Mouse (Mus musculus) embryonic facial prominence, embryonic 10.5 days (tissue): ENCODE measurements around the gene Armc10. TPM values are rescaled to one million over a fixed set of nuclear protein-coding genes. Genes with fewer than 3 reads are reported as not detected.

Experiments used
- DNase-seq: peaks from one replicate; pipeline ENCODE4 v3.0.0-alpha.2; 2017; ENCODE audit warnings: low spot score
- H3K27ac ChIP-seq: fragments of 300-500 bp; sonication (generic); replicated peaks from 2 replicates; pipeline ENCODE4 v1.5.1; 2016; ENCODE audit warnings: mild to moderate bottlenecking
- H3K27me3 ChIP-seq: fragments of 300-500 bp; sonication (generic); replicated peaks from 2 replicates; pipeline ENCODE4 v1.6.1; 2016; ENCODE audit warnings: low read depth, mild to moderate bottlenecking; ENCODE audit not compliant: poor library complexity, severe bottlenecking
- H3K36me3 ChIP-seq: fragments of 300-500 bp; sonication (generic); replicated peaks from 2 replicates; pipeline ENCODE4 v1.6.1; 2016; ENCODE audit warnings: mild to moderate bottlenecking, moderate library complexity
- H3K4me1 ChIP-seq: fragments of 300-500 bp; sonication (generic); 2 replicates; pipeline ENCODE4 v1.6.1; 2016
- H3K4me3 ChIP-seq: fragments of 300-500 bp; sonication (generic); 2 replicates; pipeline ENCODE4 v1.5.1; 2016; ENCODE audit warnings: mild to moderate bottlenecking, moderate library complexity
- H3K9me3 ChIP-seq: fragments of 300-500 bp; sonication (generic); 2 replicates; pipeline ENCODE4 v1.6.1; 2016; ENCODE audit warnings: mild to moderate bottlenecking
- WGBS: fragments of 180-500 bp; shearing (Covaris S2); methylation state at CpG from one replicate; pipeline ENCODE4 v1.1.7; 2016; 5-methylcytosine and 5-hydroxymethylcytosine counted together
- polyA plus RNA-seq: library from polyadenylated mRNA; unstranded; fragments of >200 nt; fragmentation: Nextera tagmentation; extraction: Ambion mirVana; gene quantifications from 2 replicates; pipeline ENCODE4 v1.2.1, GENCODE M21; 2016

The Armc10 gene
- polyA plus RNA-seq, 1 experiment from 2014 or later = 63.1 TPM

GRCm38 (mm10) chr5:21673742-21674141 lies 28.1 kb downstream of the Armc10 start:
- no peak overlapping the region for H3K4me3 ChIP-seq
- peaks cover 37% of the 10 kb centered on the region for H3K36me3 ChIP-seq
- WGBS = 84% methylated on average over 9 of the region's 9 CpGs
- no peak for DNase-seq
- H3K27me3 ChIP-seq = no peaks in the 10 kb centered on the region
- H3K27ac ChIP-seq = no peak overlapping the region
- no peaks in the 10 kb centered on the region for H3K9me3 ChIP-seq
- H3K4me1 ChIP-seq = peaks cover 6% of the 10 kb centered on the region

- Histone ChIP-seq H3K9me3 (no peaks in the 10 kb centered on the region), H3K27ac (no peak overlapping the region), H3K4me3 (no peak overlapping the region), H3K4me1 (peaks cover 6% of the 10 kb centered on the region), H3K36me3 (peaks cover 37% of the 10 kb centered on the region), H3K27me3 (no peaks in the 10 kb centered on the region)
- 87% methylated on average over 12 of the region's 12 CpGs for WGBS
- no peak for DNase-seq
These were observed 29.4 kb downstream of the Armc10 start for GRCm38 (mm10) chr5:21675019-21675418.

DNA sequence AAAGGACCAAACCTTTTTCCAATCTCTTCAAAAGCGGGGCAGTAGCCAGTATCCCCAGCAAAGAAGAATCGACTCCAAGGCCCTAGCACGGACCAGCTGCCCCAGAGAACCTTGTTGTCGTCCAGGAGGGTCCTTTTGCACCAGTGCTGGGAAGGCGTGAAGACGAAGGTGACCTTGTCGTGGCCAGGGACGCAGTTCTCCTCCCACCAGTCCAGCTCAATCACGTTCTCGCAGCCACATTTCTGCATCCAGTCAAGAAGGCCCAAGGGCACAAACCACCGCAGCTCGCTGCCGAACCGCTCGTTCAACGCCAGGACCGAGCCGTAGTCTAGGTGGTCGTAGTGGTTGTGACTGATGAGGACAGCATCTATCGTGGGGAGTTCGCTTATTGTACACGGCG lies 29.9 kb downstream of the Armc10 start:
- Histone ChIP-seq H3K36me3 (peaks cover 37% of the 10 kb centered on the region), H3K4me1 (peaks cover 6% of the 10 kb centered on the region), H3K9me3 (no peaks in the 10 kb centered on the region), H3K27me3 (no peaks in the 10 kb centered on the region), H3K4me3 (no peak overlapping the region), H3K27ac (no peak overlapping the region)
- WGBS = 94% methylated on average over 23 of the region's 23 CpGs
- DNase-seq = no peak

DNA sequence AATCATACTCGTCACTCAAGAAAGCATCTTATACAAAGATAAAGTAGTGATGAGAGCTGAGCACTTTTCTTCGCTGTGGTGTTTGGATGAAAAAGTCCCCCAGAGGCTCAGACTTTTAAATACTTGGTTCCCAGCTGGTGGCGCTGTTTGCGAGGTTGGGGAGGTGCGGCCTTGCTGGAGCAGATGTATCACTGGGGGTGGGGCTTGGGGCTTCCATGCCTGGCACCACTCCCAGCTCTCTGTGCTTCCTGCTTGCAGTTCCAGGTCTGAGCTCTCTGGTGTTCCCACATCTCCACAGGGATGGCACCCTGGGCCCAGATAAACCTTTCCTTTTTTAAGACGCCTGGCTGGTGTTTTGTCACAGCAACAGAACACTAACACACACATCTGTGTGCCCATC lies 32.3 kb downstream of the Armc10 start:
- Histone ChIP-seq H3K27me3 (no peaks in the 10 kb centered on the region), H3K9me3 (no peaks in the 10 kb centered on the region), H3K4me3 (no peak overlapping the region), H3K36me3 (peaks cover 36% of the 10 kb centered on the region), H3K4me1 (peaks cover 5% of the 10 kb centered on the region), H3K27ac (no peak overlapping the region)
- WGBS = 94% methylated on average over 6 of the region's 6 CpGs
- DNase-seq = no peak

GRCm38 (mm10) chr5:21678363-21678762 lies 32.8 kb downstream of the Armc10 start:
- H3K9me3 ChIP-seq = no peaks in the 10 kb centered on the region
- H3K27ac ChIP-seq = no peak overlapping the region
- no peaks in the 10 kb centered on the region for H3K27me3 ChIP-seq
- H3K36me3 ChIP-seq = peaks cover 39% of the 10 kb centered on the region
- WGBS = 94% methylated on average over 9 of the region's 9 CpGs
- no peak for DNase-seq
- H3K4me3 ChIP-seq = no peak overlapping the region
- H3K4me1 ChIP-seq = peaks cover under 1% of the 10 kb centered on the region

- H3K4me1 ChIP-seq = no peaks in the 10 kb centered on the region
- H3K9me3 ChIP-seq = no peaks in the 10 kb centered on the region
- 85% methylated on average over 4 of the region's 4 CpGs for WGBS
- DNase-seq = no peak
- H3K27ac ChIP-seq = no peak overlapping the region
- peaks cover 35% of the 10 kb centered on the region for H3K36me3 ChIP-seq
- no peak overlapping the region for H3K4me3 ChIP-seq
- H3K27me3 ChIP-seq = no peaks in the 10 kb centered on the region
These were observed 34.4 kb downstream of the Armc10 start for GRCm38 (mm10) chr5:21680029-21680428.

DNA sequence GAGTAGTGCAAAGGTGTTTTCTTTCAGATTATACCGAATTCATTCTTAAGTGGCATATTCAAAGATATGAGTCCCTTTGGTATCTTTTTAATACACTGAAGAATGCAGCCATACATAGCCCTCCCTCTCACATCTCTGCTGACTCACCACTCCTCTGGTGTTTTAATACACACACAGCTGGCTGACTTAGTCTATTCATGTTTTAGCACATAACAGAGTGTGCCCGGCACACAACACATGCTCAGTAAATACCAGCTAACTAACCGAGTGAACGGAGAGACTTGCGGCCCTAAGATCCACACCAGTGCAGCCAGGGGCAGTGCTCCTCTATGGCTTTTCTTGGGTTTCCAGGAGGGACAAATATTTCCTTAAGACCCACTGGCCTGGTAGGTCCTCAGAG lies 35.3 kb downstream of the Armc10 start:
- Histone ChIP-seq H3K9me3 (no peaks in the 10 kb centered on the region), H3K4me1 (no peaks in the 10 kb centered on the region), H3K27ac (no peak overlapping the region), H3K4me3 (no peak overlapping the region), H3K27me3 (no peaks in the 10 kb centered on the region), H3K36me3 (peaks cover 26% of the 10 kb centered on the region; the same call in 1 of the 2 replicates)
- DNase-seq = no peak
- 90% methylated on average over 5 of the region's 5 CpGs for WGBS

DNA sequence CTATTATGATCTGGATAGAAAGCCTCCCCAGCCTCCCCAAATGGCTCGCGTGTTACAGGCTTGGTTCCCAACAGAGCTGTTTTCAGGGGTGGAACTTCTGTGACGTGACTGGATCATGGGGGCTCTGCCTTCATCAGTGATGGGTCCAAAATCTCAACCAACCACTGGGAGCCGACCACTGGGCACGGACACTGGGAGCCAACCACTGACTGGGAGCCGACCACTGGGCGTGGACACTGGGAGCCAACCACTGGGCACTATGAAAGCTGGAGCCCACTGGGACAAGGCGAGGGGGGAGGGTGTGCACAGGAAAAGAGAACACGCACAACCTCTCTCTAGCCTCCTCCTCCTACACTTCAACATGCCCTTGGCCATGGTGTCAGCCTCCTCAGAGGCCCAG lies 38.2 kb downstream of the Armc10 start:
- H3K4me3 ChIP-seq = no peak overlapping the region
- H3K4me1 ChIP-seq = no peaks in the 10 kb centered on the region
- no peak overlapping the region for H3K27ac ChIP-seq
- WGBS = 92% methylated on average over 9 of the region's 9 CpGs
- no peak for DNase-seq
- peaks cover 14% of the 10 kb centered on the region; the same call in 1 of the 2 replicates for H3K36me3 ChIP-seq
- no peaks in the 10 kb centered on the region for H3K9me3 ChIP-seq
- no peaks in the 10 kb centered on the region for H3K27me3 ChIP-seq

GRCm38 (mm10) chr5:21685001-21685400 lies 39.4 kb downstream of the Armc10 start:
- WGBS = 73% methylated on average over 10 of the region's 10 CpGs
- Histone ChIP-seq H3K9me3 (no peaks in the 10 kb centered on the region), H3K4me3 (no peak overlapping the region), H3K36me3 (peaks cover 22% of the 10 kb centered on the region; the same call in 1 of the 2 replicates), H3K4me1 (no peaks in the 10 kb centered on the region), H3K27ac (no peak overlapping the region), H3K27me3 (no peaks in the 10 kb centered on the region)
- no peak for DNase-seq

DNA sequence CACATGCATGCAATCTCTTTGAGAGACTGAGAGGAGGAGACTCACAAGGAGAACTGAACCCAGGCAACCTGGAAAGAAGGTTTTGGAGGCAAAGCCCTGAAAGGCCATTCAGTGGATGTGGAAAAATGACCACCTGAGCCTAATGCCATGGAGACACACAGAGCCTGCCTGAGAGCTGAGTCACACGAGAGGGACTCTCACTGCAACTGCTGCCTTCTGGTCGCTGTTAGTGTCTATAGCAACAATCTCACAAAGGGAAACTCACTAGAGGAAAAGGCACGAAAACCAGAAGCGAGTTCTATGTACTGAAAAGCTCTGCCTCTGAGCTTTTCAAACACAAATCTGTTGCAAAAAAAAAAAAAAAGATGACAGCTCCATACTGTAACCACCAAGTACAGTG lies 41.4 kb downstream of the Armc10 start:
- Histone ChIP-seq H3K9me3 (no peaks in the 10 kb centered on the region), H3K27me3 (no peaks in the 10 kb centered on the region), H3K4me1 (no peaks in the 10 kb centered on the region), H3K4me3 (no peak overlapping the region), H3K36me3 (peaks cover 22% of the 10 kb centered on the region; the same call in 1 of the 2 replicates), H3K27ac (no peak overlapping the region)
- WGBS = 77% methylated on average over 4 of the region's 4 CpGs
- DNase-seq = no peak

DNA sequence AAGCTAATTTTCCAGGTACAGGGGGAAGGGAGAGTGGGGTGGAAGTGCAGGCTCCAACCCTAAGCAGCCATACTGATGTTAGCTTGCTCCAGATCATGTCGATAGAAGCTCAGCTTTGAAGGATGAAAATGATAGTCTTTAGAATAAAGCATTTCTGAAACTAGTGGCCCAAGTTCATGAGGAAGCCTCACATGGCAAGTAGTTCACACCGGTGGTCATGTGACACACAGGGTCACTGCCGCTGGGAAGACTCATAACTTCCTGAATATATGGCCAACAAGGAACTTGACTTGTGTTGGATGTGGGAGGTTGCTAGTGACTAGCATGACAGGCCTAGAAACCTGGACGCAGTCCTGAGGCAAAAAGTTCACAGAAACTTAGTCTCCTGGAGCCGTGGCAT lies 46.6 kb downstream of the Armc10 start:
- Histone ChIP-seq H3K9me3 (no peaks in the 10 kb centered on the region), H3K36me3 (peaks cover 10% of the 10 kb centered on the region; the same call in 1 of the 2 replicates), H3K4me1 (no peaks in the 10 kb centered on the region), H3K4me3 (no peak overlapping the region), H3K27ac (no peak overlapping the region), H3K27me3 (no peaks in the 10 kb centered on the region)
- WGBS = 91% methylated on average over 5 of the region's 5 CpGs
- DNase-seq = no peak

DNA sequence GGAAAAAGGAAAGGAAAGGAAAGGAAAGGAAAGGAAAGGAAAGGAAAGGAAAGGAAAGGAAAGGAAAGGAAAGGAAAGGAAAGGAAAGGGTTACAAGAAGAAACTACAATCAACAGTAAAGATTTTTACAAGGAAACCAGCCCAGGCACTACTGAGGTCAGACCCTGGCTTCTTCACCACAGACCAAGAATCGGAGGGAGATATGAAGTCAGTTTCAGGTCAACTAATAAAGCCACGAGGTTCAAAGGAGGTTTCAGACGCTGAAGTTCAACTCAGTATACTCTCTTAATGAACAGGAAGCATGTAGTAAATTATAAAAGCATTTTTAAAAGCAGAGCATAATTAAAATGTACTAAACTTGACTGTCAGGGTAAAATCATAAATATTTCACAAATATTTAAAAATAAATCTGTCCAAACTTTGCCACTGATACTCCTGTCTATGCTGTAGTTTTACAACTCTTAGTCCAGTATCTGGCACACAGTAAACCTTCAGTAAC lies 47.8 kb downstream of the Armc10 start:
- WGBS = 83% methylated on average over 3 of the region's 3 CpGs
- Histone ChIP-seq H3K4me3 (no peak overlapping the region), H3K27me3 (no peaks in the 10 kb centered on the region), H3K4me1 (no peaks in the 10 kb centered on the region), H3K9me3 (no peaks in the 10 kb centered on the region), H3K27ac (no peak overlapping the region), H3K36me3 (peaks cover 10% of the 10 kb centered on the region; the same call in 1 of the 2 replicates)
- DNase-seq = no peak

- H3K27ac ChIP-seq = no peak overlapping the region
- DNase-seq = no peak
- H3K27me3 ChIP-seq = no peaks in the 10 kb centered on the region
- H3K36me3 ChIP-seq = no peaks in the 10 kb centered on the region
- no peaks in the 10 kb centered on the region for H3K9me3 ChIP-seq
- H3K4me1 ChIP-seq = no peaks in the 10 kb centered on the region
- 89% methylated on average over 3 of the region's 3 CpGs for WGBS
- no peak overlapping the region for H3K4me3 ChIP-seq
These were observed 49.4 kb downstream of the Armc10 start for GRCm38 (mm10) chr5:21694854-21695490.
